Mouse (Mus musculus): ENCODE results near the gene Mfap5. TPM values are rescaled to one million over a fixed set of nuclear protein-coding genes. Genes with fewer than 3 reads are reported as not detected.
"Not testable (repeated sequence)": the region's sequence is repeated elsewhere in the genome, so short reads cannot be mapped to it uniquely, and the experiment has no call there.

Mfap5 gene
- polyA plus RNA-seq, 1 experiment from 2014 or later, result 32.0 TPM

DNA sequence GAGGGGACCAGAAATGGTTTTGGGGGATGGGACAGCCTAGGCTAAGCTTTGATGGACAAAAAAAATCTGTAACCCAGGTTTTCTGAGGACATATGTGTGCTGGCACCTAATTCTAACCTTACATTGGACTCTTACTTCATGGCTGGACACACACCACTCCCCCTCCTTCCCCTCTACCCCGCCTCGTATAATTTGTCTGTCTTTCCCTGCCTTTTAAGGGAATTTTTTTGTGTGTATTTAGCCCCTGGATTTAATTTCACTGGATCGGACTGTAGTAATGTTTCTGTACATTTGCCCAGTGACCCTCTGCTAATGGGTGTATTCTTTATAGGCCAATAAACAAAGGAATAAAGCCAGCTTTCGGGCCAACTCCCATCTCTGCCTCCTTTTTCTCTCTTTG, 604 bp upstream of the Mfap5 start:
- Histone ChIP-seq H3K4me2 (ENCODE audit: low read depth, low read length) (no peak overlapping the region), H3K4me1 (ENCODE audit: control insufficient read depth, insufficient read depth, low read length) (no peaks in the 10 kb centered on the region), H3K9ac (ENCODE audit: low read length) (no peak overlapping the region), H3K27me3 (ENCODE audit: control insufficient read depth, insufficient read depth, low read length) (peaks cover 2% of the 10 kb centered on the region; the same call in 1 of the 2 replicates), H3K9me3 (replicated peaks; ENCODE audit: control insufficient read depth, low read length) (no peaks in the 10 kb centered on the region), H3K36me3 (ENCODE audit: control insufficient read depth, insufficient read depth) (no peaks in the 10 kb centered on the region), H3K4me3 (ENCODE audit: low read length) (no peak overlapping the region), H3K27ac (ENCODE audit: low read length) (no peak overlapping the region)
- no peak for ATAC-seq (replicated peaks; ENCODE audit: extremely low read depth, insufficient read depth, low FRiP score)
- WGBS, result 69% methylated on average over 4 of the region's 4 CpGs

GRCm38 (mm10) chr6:122508494-122508893, 2.8 kb downstream of the Mfap5 start:
- Histone ChIP-seq H3K9ac (ENCODE audit: low read length) (no peak overlapping the region), H3K36me3 (ENCODE audit: control insufficient read depth, insufficient read depth) (no peaks in the 10 kb centered on the region), H3K9me3 (replicated peaks; ENCODE audit: control insufficient read depth, low read length) (no peaks in the 10 kb centered on the region), H3K4me2 (ENCODE audit: low read depth, low read length) (no peak overlapping the region), H3K4me3 (ENCODE audit: low read length) (no peak overlapping the region), H3K4me1 (ENCODE audit: control insufficient read depth, insufficient read depth, low read length) (no peaks in the 10 kb centered on the region), H3K27ac (ENCODE audit: low read length) (peak overlapping the region; percentile 72), H3K27me3 (ENCODE audit: control insufficient read depth, insufficient read depth, low read length) (peaks cover 2% of the 10 kb centered on the region; the same call in 1 of the 2 replicates)
- peak; percentile 88 for ATAC-seq (replicated peaks; ENCODE audit: extremely low read depth, insufficient read depth, low FRiP score)
- 60% methylated on average over 8 of the region's 8 CpGs for WGBS

- no peaks in the 10 kb centered on the region; the same call in 1 of the 2 replicates for H3K9me3 ChIP-seq (replicated peaks; ENCODE audit: control insufficient read depth, low read length)
- no peaks in the 10 kb centered on the region for H3K36me3 ChIP-seq (ENCODE audit: control insufficient read depth, insufficient read depth)
- H3K4me1 ChIP-seq (ENCODE audit: control insufficient read depth, insufficient read depth, low read length), result no peaks in the 10 kb centered on the region
- peak; percentile 50 for ATAC-seq (replicated peaks; ENCODE audit: extremely low read depth, insufficient read depth, low FRiP score)
- H3K4me3 ChIP-seq (ENCODE audit: low read length), result no peak overlapping the region
- H3K27ac ChIP-seq (ENCODE audit: low read length), result no peak overlapping the region
- no peaks in the 10 kb centered on the region for H3K27me3 ChIP-seq (ENCODE audit: control insufficient read depth, insufficient read depth, low read length)
- WGBS, result 49% methylated on average over 12 of the region's 12 CpGs
- H3K9ac ChIP-seq (ENCODE audit: low read length), result no peak overlapping the region
- H3K4me2 ChIP-seq (ENCODE audit: low read depth, low read length), result peak overlapping the region; percentile 17
Measured at GRCm38 (mm10) chr6:122512914-122513878, 7.6 kb downstream of the Mfap5 start.

GRCm38 (mm10) chr6:122514312-122514711, 8.7 kb downstream of the Mfap5 start:
- WGBS, result 65% methylated on average over 3 of the region's 3 CpGs
- H3K4me2 ChIP-seq (ENCODE audit: low read depth, low read length), result peak overlapping the region; percentile 17; the same call in 1 of the 2 replicates
- no peak overlapping the region for H3K27ac ChIP-seq (ENCODE audit: low read length)
- H3K4me1 ChIP-seq (ENCODE audit: control insufficient read depth, insufficient read depth, low read length), result no peaks in the 10 kb centered on the region
- H3K9me3 ChIP-seq (replicated peaks; ENCODE audit: control insufficient read depth, low read length), result no peaks in the 10 kb centered on the region; the same call in 1 of the 2 replicates
- H3K36me3 ChIP-seq (ENCODE audit: control insufficient read depth, insufficient read depth), result no peaks in the 10 kb centered on the region
- no peak for ATAC-seq (replicated peaks; ENCODE audit: extremely low read depth, insufficient read depth, low FRiP score)
- H3K27me3 ChIP-seq (ENCODE audit: control insufficient read depth, insufficient read depth, low read length), result no peaks in the 10 kb centered on the region
- no peak overlapping the region for H3K9ac ChIP-seq (ENCODE audit: low read length)
- no peak overlapping the region for H3K4me3 ChIP-seq (ENCODE audit: low read length)

DNA sequence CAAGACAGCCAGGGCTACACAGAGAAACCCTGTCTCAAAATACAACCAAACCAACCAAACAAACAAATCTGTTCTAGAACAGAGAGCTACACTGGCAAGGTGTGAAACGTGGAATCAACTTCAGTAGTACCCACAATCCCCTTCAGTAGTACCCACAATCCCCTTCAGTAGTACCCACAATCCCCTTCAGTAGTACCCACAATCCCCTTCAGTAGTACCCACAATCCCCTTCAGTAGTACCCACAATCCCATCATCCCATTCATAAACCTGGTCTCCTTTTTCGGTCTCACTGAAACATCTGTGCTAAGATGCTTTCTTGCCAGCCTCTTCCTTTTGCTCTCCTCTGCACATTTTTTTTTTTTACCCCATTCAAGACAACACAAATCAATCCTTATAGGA, 10.1 kb downstream of the Mfap5 start:
- not testable (repeated sequence) for H3K4me3 ChIP-seq (ENCODE audit: low read length); H3K36me3 ChIP-seq (ENCODE audit: control insufficient read depth, insufficient read depth); ATAC-seq (replicated peaks; ENCODE audit: extremely low read depth, insufficient read depth, low FRiP score); H3K4me1 ChIP-seq (ENCODE audit: control insufficient read depth, insufficient read depth, low read length); H3K27ac ChIP-seq (ENCODE audit: low read length); H3K4me2 ChIP-seq (ENCODE audit: low read depth, low read length); H3K9ac ChIP-seq (ENCODE audit: low read length); H3K27me3 ChIP-seq (ENCODE audit: control insufficient read depth, insufficient read depth, low read length); H3K9me3 ChIP-seq (replicated peaks; ENCODE audit: control insufficient read depth, low read length)
- 84% methylated on average over 2 of the region's 2 CpGs for WGBS

DNA sequence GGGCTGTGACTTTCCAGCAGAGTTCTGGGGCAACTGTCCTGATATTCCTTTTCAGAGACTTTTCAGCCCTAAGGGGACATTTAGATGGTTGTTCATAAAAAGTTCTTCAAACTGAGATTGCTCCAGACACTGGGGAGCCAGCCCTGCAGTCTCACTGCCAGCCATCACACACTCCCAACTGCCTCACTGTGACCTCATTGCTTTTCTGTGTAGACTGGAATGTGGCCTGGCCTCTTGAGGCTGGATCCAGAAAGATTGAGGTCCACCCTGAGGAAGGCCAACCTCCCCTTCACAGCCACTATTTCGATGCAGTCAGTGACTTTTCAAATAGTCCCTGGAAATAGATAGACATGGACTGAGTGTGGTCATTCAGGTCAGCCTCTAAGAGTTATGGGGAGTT, 12.0 kb downstream of the Mfap5 start:
- 63% methylated on average over 1 of the region's 1 CpGs for WGBS
- H3K4me2 ChIP-seq (ENCODE audit: low read depth, low read length), result no peak overlapping the region
- no peak for ATAC-seq (replicated peaks; ENCODE audit: extremely low read depth, insufficient read depth, low FRiP score)
- H3K9ac ChIP-seq (ENCODE audit: low read length), result no peak overlapping the region
- no peaks in the 10 kb centered on the region for H3K36me3 ChIP-seq (ENCODE audit: control insufficient read depth, insufficient read depth)
- no peaks in the 10 kb centered on the region; the same call in 1 of the 2 replicates for H3K9me3 ChIP-seq (replicated peaks; ENCODE audit: control insufficient read depth, low read length)
- H3K4me1 ChIP-seq (ENCODE audit: control insufficient read depth, insufficient read depth, low read length), result no peaks in the 10 kb centered on the region
- H3K27me3 ChIP-seq (ENCODE audit: control insufficient read depth, insufficient read depth, low read length), result no peaks in the 10 kb centered on the region
- H3K4me3 ChIP-seq (ENCODE audit: low read length), result no peak overlapping the region
- H3K27ac ChIP-seq (ENCODE audit: low read length), result no peak overlapping the region

- no peak overlapping the region for H3K4me2 ChIP-seq (ENCODE audit: low read depth, low read length)
- no peak overlapping the region for H3K9ac ChIP-seq (ENCODE audit: low read length)
- H3K9me3 ChIP-seq (replicated peaks; ENCODE audit: control insufficient read depth, low read length), result no peaks in the 10 kb centered on the region; the same call in 1 of the 2 replicates
- H3K27ac ChIP-seq (ENCODE audit: low read length), result no peak overlapping the region
- H3K4me1 ChIP-seq (ENCODE audit: control insufficient read depth, insufficient read depth, low read length), result no peaks in the 10 kb centered on the region
- H3K4me3 ChIP-seq (ENCODE audit: low read length), result no peak overlapping the region
- no peaks in the 10 kb centered on the region for H3K27me3 ChIP-seq (ENCODE audit: control insufficient read depth, insufficient read depth, low read length)
- no peaks in the 10 kb centered on the region for H3K36me3 ChIP-seq (ENCODE audit: control insufficient read depth, insufficient read depth)
- no peak for ATAC-seq (replicated peaks; ENCODE audit: extremely low read depth, insufficient read depth, low FRiP score)
- WGBS, result 35% methylated on average over 2 of the region's 2 CpGs
Measured at GRCm38 (mm10) chr6:122519384-122519783, 13.7 kb downstream of the Mfap5 start.

DNA sequence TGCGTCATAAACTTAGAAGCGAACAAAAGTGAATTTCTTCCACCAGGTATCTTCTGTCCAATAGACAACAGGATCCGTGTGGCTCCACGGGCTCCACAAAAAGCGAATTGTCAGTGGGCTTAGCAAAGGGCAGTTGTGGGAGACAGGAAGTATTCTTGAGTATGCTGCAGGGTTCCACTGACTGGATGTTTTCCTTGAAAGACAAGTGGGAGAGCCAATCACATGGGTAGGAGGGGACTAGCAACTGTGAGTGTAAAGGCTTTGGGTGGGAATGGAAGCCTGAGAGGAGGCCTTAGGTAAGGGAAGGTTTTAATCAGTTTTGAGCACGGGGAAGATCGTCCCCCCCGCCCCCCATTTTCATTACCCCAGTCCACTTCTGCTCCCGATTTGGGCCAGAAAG, 16.9 kb downstream of the Mfap5 start:
- no peaks in the 10 kb centered on the region for H3K36me3 ChIP-seq (ENCODE audit: control insufficient read depth, insufficient read depth)
- no peaks in the 10 kb centered on the region for H3K27me3 ChIP-seq (ENCODE audit: control insufficient read depth, insufficient read depth, low read length)
- 67% methylated on average over 9 of the region's 9 CpGs for WGBS
- H3K9ac ChIP-seq (ENCODE audit: low read length), result no peak overlapping the region
- H3K4me3 ChIP-seq (ENCODE audit: low read length), result no peak overlapping the region
- no peaks in the 10 kb centered on the region for H3K4me1 ChIP-seq (ENCODE audit: control insufficient read depth, insufficient read depth, low read length)
- H3K4me2 ChIP-seq (ENCODE audit: low read depth, low read length), result 0 out of 2 replicates have a peak overlapping the region, but pooled peaks have one; percentile 6
- no peak; the same call in 1 of the 2 replicates for ATAC-seq (replicated peaks; ENCODE audit: extremely low read depth, insufficient read depth, low FRiP score)
- H3K27ac ChIP-seq (ENCODE audit: low read length), result no peak overlapping the region
- H3K9me3 ChIP-seq (replicated peaks; ENCODE audit: control insufficient read depth, low read length), result no peaks in the 10 kb centered on the region; the same call in 1 of the 2 replicates

DNA sequence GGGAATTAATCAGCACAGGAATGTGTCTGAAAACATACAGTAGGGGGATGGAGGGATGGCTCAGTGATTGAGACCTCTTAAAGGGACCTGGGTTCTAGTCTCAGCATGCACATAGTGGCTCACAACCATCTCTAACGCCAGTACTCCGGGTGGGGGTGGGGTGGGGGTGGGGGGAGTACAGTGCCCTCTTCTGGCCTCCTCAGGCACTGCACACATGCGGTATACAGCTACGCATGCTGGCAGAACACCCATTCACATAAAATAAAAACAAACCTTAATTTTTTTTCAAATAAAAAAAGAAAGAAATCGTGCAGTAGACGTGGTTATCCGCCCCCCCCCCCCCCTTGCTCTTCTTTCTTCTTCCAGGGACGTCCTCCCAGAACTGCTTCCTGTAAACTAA, 17.6 kb downstream of the Mfap5 start:
- no peaks in the 10 kb centered on the region for H3K36me3 ChIP-seq (ENCODE audit: control insufficient read depth, insufficient read depth)
- no peak overlapping the region for H3K4me3 ChIP-seq (ENCODE audit: low read length)
- no peaks in the 10 kb centered on the region; the same call in 1 of the 2 replicates for H3K9me3 ChIP-seq (replicated peaks; ENCODE audit: control insufficient read depth, low read length)
- no peak overlapping the region for H3K4me2 ChIP-seq (ENCODE audit: low read depth, low read length)
- WGBS, result 73% methylated on average over 8 of the region's 8 CpGs
- no peak for ATAC-seq (replicated peaks; ENCODE audit: extremely low read depth, insufficient read depth, low FRiP score)
- no peak overlapping the region for H3K9ac ChIP-seq (ENCODE audit: low read length)
- H3K27me3 ChIP-seq (ENCODE audit: control insufficient read depth, insufficient read depth, low read length), result no peaks in the 10 kb centered on the region
- no peaks in the 10 kb centered on the region for H3K4me1 ChIP-seq (ENCODE audit: control insufficient read depth, insufficient read depth, low read length)
- H3K27ac ChIP-seq (ENCODE audit: low read length), result no peak overlapping the region
